Mouse (Mus musculus): ENCODE results near the gene Parva. TPM values are rescaled to one million over a fixed set of nuclear protein-coding genes. Genes with fewer than 3 reads are reported as not detected.

Gene Parva
- polyA plus RNA-seq, 1 experiment: 126 TPM

DNA sequence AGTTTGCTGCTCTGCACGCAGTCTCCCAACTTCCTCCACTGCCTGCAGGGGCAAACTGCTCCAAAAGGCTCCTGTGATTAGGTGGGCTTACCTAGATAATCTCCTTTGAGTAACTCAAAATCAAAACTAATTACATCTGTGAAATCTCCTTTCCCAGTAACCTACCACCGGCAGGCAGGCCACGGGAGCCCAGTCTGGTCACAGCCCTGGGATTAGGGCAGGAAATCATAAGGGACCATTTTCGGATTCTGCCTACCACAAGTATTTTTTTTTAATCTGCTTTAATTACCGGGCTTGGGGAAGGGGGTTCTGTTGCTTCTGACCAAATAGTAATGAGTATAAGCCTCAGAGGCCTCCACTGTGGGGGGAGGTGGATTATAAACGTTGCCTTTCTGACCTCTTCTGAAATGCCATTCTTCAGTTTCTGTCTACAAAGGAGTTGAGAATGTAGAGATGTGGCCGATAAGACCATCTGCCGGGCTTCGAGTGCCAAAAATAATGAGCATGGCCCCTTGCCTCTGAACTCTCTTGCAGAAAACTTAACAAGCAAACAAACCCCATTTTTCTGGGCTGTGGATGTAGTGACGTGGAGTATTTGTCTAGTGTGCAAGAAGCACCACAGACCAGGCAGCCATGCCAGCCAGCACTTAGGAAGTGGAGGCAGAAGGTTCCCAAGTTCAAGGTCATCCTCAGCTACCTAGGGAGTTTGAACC, 83.2 kb downstream of the Parva start:
- H3K36me3 ChIP-seq (ENCODE audit: control insufficient read depth, insufficient read depth): no peaks in the 10 kb centered on the region
- H3K4me3 ChIP-seq (ENCODE audit: insufficient read depth, poor library complexity, severe bottlenecking): no peak overlapping the region
- H3K79me2 ChIP-seq (ENCODE audit: control insufficient read depth, insufficient read depth): peaks cover 54% of the 10 kb centered on the region
- peaks cover 12% of the 10 kb centered on the region for H3K79me3 ChIP-seq (ENCODE audit: low read depth)
- no peaks in the 10 kb centered on the region for H3K27me3 ChIP-seq (ENCODE audit: control insufficient read depth, insufficient read depth, insufficient read length)
- TF ChIP-seq MYOG (IDR thresholded peaks at IDR 0.05; ENCODE audit: control insufficient read depth, extremely low read depth, insufficient read length) (no peak), MYOD1 (IDR thresholded peaks at IDR 0.05; ENCODE audit: control insufficient read depth, insufficient read length, low read depth) (no peak), FOSL1 (IDR thresholded peaks at IDR 0.05; ENCODE audit: insufficient read depth, low read length, poor library complexity, severe bottlenecking) (no peak), MAX (IDR thresholded peaks at IDR 0.05) (no peak), CTCF (IDR thresholded peaks at IDR 0.05; ENCODE audit: control insufficient read depth, insufficient read depth, insufficient read length) (no peak), CEBPB (IDR thresholded peaks at IDR 0.05; ENCODE audit: low read depth) (no peak)
- no peak overlapping the region for H3ac ChIP-seq (ENCODE audit: control insufficient read depth, insufficient read length, low read depth)

DNA sequence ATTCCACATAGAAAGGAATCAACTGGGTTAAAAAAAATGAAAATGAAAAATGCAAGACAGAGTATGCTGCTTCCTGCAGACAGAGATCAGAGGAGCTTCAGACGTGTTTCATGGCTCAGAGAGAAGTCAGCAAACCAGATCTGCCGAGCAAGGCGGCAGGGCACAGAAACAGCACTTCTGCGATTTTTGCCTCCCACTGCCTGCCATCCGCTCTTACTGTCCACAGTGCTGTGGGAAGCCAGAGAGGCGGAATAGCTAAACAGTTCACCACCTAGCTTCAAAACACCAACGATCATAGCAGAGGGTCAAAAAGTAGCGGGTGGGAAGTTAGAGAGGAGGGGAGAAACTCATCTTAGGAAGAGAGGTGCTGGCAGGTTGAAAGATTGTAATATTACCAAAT, 84.0 kb downstream of the Parva start:
- Histone ChIP-seq H3K79me2 (ENCODE audit: control insufficient read depth, insufficient read depth) (peaks cover 60% of the 10 kb centered on the region), H3ac (ENCODE audit: control insufficient read depth, insufficient read length, low read depth) (no peak overlapping the region), H3K27me3 (ENCODE audit: control insufficient read depth, insufficient read depth, insufficient read length) (no peaks in the 10 kb centered on the region), H3K36me3 (ENCODE audit: control insufficient read depth, insufficient read depth) (no peaks in the 10 kb centered on the region), H3K79me3 (ENCODE audit: low read depth) (peaks cover 12% of the 10 kb centered on the region), H3K4me3 (ENCODE audit: insufficient read depth, poor library complexity, severe bottlenecking) (no peak overlapping the region)
- TF ChIP-seq CEBPB (IDR thresholded peaks at IDR 0.05; ENCODE audit: low read depth) (no peak), MYOG (IDR thresholded peaks at IDR 0.05; ENCODE audit: control insufficient read depth, extremely low read depth, insufficient read length) (no peak), MYOD1 (IDR thresholded peaks at IDR 0.05; ENCODE audit: control insufficient read depth, insufficient read length, low read depth) (no peak), MAX (IDR thresholded peaks at IDR 0.05) (no peak), USF1 (IDR thresholded peaks at IDR 0.05; ENCODE audit: low read depth) (no peak), FOSL1 (IDR thresholded peaks at IDR 0.05; ENCODE audit: insufficient read depth, low read length, poor library complexity, severe bottlenecking) (no peak), CTCF (IDR thresholded peaks at IDR 0.05; ENCODE audit: control insufficient read depth, insufficient read depth, insufficient read length) (no peak)

GRCm38 (mm10) chr7:112512257-112512656, 85.0 kb downstream of the Parva start:
- Histone ChIP-seq H3K79me2 (ENCODE audit: control insufficient read depth, insufficient read depth) (peaks cover 60% of the 10 kb centered on the region), H3ac (ENCODE audit: control insufficient read depth, insufficient read length, low read depth) (no peak overlapping the region), H3K27me3 (ENCODE audit: control insufficient read depth, insufficient read depth, insufficient read length) (no peaks in the 10 kb centered on the region), H3K4me3 (ENCODE audit: insufficient read depth, poor library complexity, severe bottlenecking) (no peak overlapping the region), H3K79me3 (ENCODE audit: low read depth) (peaks cover 12% of the 10 kb centered on the region), H3K36me3 (ENCODE audit: control insufficient read depth, insufficient read depth) (no peaks in the 10 kb centered on the region)
- no peak for TF ChIP-seq CTCF (IDR thresholded peaks at IDR 0.05; ENCODE audit: control insufficient read depth, insufficient read depth, insufficient read length)
- TF ChIP-seq MAX (IDR thresholded peaks at IDR 0.05): no peak
- no peak for TF ChIP-seq CEBPB (IDR thresholded peaks at IDR 0.05; ENCODE audit: low read depth)
- TF ChIP-seq FOSL1 (IDR thresholded peaks at IDR 0.05; ENCODE audit: insufficient read depth, low read length, poor library complexity, severe bottlenecking): no peak
- no peak for TF ChIP-seq USF1 (IDR thresholded peaks at IDR 0.05; ENCODE audit: low read depth)
- no peak for TF ChIP-seq MYOD1 (IDR thresholded peaks at IDR 0.05; ENCODE audit: control insufficient read depth, insufficient read length, low read depth)
- no peak for TF ChIP-seq MYOG (IDR thresholded peaks at IDR 0.05; ENCODE audit: control insufficient read depth, extremely low read depth, insufficient read length)

DNA sequence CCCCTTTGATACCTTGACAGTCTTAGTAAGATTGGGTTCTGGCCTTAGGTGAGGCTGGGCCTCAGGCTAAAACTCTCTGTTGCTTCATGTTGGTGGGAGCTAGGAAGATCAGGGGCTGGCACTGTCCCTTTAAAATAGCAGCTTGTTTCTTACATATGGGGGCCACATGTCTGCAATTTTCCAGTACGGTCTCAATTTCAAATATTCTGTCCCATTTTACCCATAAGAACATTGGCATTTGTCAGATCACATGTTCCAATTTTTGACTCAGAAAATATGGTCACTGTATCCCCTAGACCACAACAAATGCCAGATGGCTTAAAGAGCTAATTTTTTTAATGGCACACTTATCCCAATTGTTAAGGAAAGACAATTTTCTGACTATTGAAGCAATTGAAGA, 85.6 kb downstream of the Parva start:
- Histone ChIP-seq H3K27me3 (ENCODE audit: control insufficient read depth, insufficient read depth, insufficient read length) (no peaks in the 10 kb centered on the region), H3K79me3 (ENCODE audit: low read depth) (peaks cover 14% of the 10 kb centered on the region)
- TF ChIP-seq MYOD1 (IDR thresholded peaks at IDR 0.05; ENCODE audit: control insufficient read depth, insufficient read length, low read depth) (no peak), MYOG (IDR thresholded peaks at IDR 0.05; ENCODE audit: control insufficient read depth, extremely low read depth, insufficient read length) (no peak), CEBPB (IDR thresholded peaks at IDR 0.05; ENCODE audit: low read depth) (no peak), CTCF (IDR thresholded peaks at IDR 0.05; ENCODE audit: control insufficient read depth, insufficient read depth, insufficient read length) (no peak), USF1 (IDR thresholded peaks at IDR 0.05; ENCODE audit: low read depth) (no peak), FOSL1 (IDR thresholded peaks at IDR 0.05; ENCODE audit: insufficient read depth, low read length, poor library complexity, severe bottlenecking) (no peak), MAX (IDR thresholded peaks at IDR 0.05) (no peak)

DNA sequence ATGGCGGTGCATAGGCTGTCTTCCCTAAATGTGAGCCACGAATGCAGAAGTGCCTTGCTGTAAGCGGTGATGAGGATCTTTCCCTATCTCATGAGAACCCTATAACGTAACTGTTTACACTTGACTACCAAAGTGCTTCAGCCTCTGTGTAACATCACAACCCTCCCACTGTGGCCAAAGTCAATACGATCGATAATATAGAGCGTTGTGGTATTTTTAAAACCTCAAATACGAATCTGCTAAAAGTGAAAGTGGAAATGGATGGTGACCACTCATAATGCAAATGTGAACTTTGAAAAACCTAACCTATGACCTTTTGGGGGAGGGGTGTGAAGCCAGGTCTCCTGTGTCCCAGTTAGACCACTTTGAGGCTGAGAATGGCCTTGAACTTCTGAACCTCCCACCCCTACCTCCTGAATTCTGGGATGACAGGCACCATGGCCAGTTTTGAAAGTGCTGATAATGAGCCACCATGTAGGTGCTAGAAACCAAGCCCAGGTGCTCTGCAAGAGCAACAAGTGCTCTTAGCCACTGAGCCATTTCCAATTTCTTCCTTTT, 87.4 kb downstream of the Parva start:
- Histone ChIP-seq H3K79me3 (ENCODE audit: low read depth) (peaks cover 5% of the 10 kb centered on the region), H3ac (ENCODE audit: control insufficient read depth, insufficient read length, low read depth) (no peak overlapping the region), H3K27me3 (ENCODE audit: control insufficient read depth, insufficient read depth, insufficient read length) (no peaks in the 10 kb centered on the region), H3K4me3 (ENCODE audit: insufficient read depth, poor library complexity, severe bottlenecking) (no peak overlapping the region), H3K36me3 (ENCODE audit: control insufficient read depth, insufficient read depth) (no peaks in the 10 kb centered on the region), H3K79me2 (ENCODE audit: control insufficient read depth, insufficient read depth) (peaks cover 50% of the 10 kb centered on the region)
- TF ChIP-seq MAX (IDR thresholded peaks at IDR 0.05) (no peak), CTCF (IDR thresholded peaks at IDR 0.05; ENCODE audit: control insufficient read depth, insufficient read depth, insufficient read length) (no peak), FOSL1 (IDR thresholded peaks at IDR 0.05; ENCODE audit: insufficient read depth, low read length, poor library complexity, severe bottlenecking) (no peak), USF1 (IDR thresholded peaks at IDR 0.05; ENCODE audit: low read depth) (no peak), CEBPB (IDR thresholded peaks at IDR 0.05; ENCODE audit: low read depth) (no peak), MYOD1 (IDR thresholded peaks at IDR 0.05; ENCODE audit: control insufficient read depth, insufficient read length, low read depth) (no peak), MYOG (IDR thresholded peaks at IDR 0.05; ENCODE audit: control insufficient read depth, extremely low read depth, insufficient read length) (no peak)

More for the DNA sequence above, 85.6 kb downstream of the Parva start:
- Histone ChIP-seq H3K36me3 (ENCODE audit: control insufficient read depth, insufficient read depth) (no peaks in the 10 kb centered on the region), H3K79me2 (ENCODE audit: control insufficient read depth, insufficient read depth) (peaks cover 60% of the 10 kb centered on the region), H3ac (ENCODE audit: control insufficient read depth, insufficient read length, low read depth) (no peak overlapping the region), H3K4me3 (ENCODE audit: insufficient read depth, poor library complexity, severe bottlenecking) (no peak overlapping the region)
